Mouse (Mus musculus) stomach, postnatal 0 days (tissue): ENCODE results near the gene Slc2a4.

ENCODE experiments used
- CTCF ChIP-seq: IDR thresholded peaks from 2 replicates; pipeline ENCODE4 v1.5.1; 2016; ENCODE audit warnings: antibody characterized with exemption, low read depth, mild to moderate bottlenecking, moderate library complexity
- EP300 ChIP-seq: optimal IDR thresholded peaks from 2 replicates; pipeline ENCODE3; 2016; ENCODE audit warnings: antibody characterized with exemption

DNA sequence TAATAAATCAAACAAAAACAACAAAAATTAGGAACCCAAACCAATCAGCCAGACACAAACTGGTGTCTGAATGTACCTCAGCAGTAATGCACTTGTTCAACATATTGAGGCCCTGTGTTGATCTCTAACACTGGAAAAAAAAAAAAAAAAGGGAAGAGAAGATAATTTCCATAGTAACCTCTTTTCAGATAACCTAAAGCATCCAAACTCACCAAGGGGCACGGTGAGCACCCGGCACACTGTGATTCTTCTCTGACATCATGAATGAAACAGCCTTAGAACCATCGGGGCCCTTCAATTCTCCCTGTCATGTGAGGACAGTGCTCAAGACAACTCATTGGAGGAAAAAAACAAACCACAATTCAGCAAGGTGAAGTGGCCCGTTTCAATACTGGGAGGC lies 18.3 kb downstream of the Slc2a4 start:
- no peak for TF ChIP-seq CTCF
- no peak for TF ChIP-seq EP300
